Mouse (Mus musculus) brain, embryonic 18.5 days (tissue): Measurements from ENCODE around the gene Zswim9.
A peak's percentile ranks its signal among the peaks of the same experiment; 100 is the strongest.
"Not testable (repeated sequence)": the region's sequence is repeated elsewhere in the genome, so short reads cannot be mapped to it uniquely, and the experiment has no call there.

Experiments
- DNase-seq: peaks from one replicate; pipeline ENCODE4 v3.0.0-alpha.2; 2012; ENCODE audit warnings: low read depth, low spot score

The Zswim9 gene

GRCm38 (mm10) chr7:13278308-13278891 lies at the start of gene Zswim9:
Zswim9 (minus strand) TSS chr7:13278721.
- peak; percentile 88 for DNase-seq

- DNase-seq = no peak
Observed at GRCm38 (mm10) chr7:13324316-13324715, 45.8 kb upstream of the Zswim9 start, which contains the start of gene Pla2g4c. Pla2g4c (plus strand) TSS chr7:13324655.

GRCm38 (mm10) chr7:13321424-13321823 lies 42.9 kb upstream of the Zswim9 start:
- no peak for DNase-seq

GRCm38 (mm10) chr7:13314095-13314597 lies 35.6 kb upstream of the Zswim9 start:
- DNase-seq = no peak

GRCm38 (mm10) chr7:13311401-13311800 lies 32.9 kb upstream of the Zswim9 start:
- DNase-seq = no peak

GRCm38 (mm10) chr7:13310493-13311199 lies 32.1 kb upstream of the Zswim9 start:
- no peak for DNase-seq

GRCm38 (mm10) chr7:13309407-13309806 lies 30.9 kb upstream of the Zswim9 start:
- no peak for DNase-seq

- DNase-seq = no peak
Observed at GRCm38 (mm10) chr7:13303372-13303771, 24.9 kb upstream of the Zswim9 start.

- no peak for DNase-seq
Observed at GRCm38 (mm10) chr7:13302780-13303179, 24.3 kb upstream of the Zswim9 start.

GRCm38 (mm10) chr7:13301643-13302042 lies 23.1 kb upstream of the Zswim9 start:
- DNase-seq = no peak

GRCm38 (mm10) chr7:13298821-13299220 lies 20.3 kb upstream of the Zswim9 start:
- no peak for DNase-seq

GRCm38 (mm10) chr7:13297636-13298035 lies 19.1 kb upstream of the Zswim9 start:
- DNase-seq = no peak

GRCm38 (mm10) chr7:13295256-13295655 lies 16.7 kb upstream of the Zswim9 start:
- DNase-seq = no peak

GRCm38 (mm10) chr7:13293878-13294855 lies 15.6 kb upstream of the Zswim9 start:
- DNase-seq = no peak

GRCm38 (mm10) chr7:13291370-13291769 lies 12.8 kb upstream of the Zswim9 start:
- no peak for DNase-seq

- no peak for DNase-seq
Observed at GRCm38 (mm10) chr7:13290041-13290675, 11.6 kb upstream of the Zswim9 start.

GRCm38 (mm10) chr7:13288621-13289020 lies 10.1 kb upstream of the Zswim9 start:
- no peak for DNase-seq

GRCm38 (mm10) chr7:13278957-13279356 lies 436 bp upstream of the Zswim9 start:
- DNase-seq = not testable (repeated sequence)

- no peak for DNase-seq
Observed at GRCm38 (mm10) chr7:13277833-13278232, 688 bp downstream of the Zswim9 start.

- DNase-seq = no peak
Observed at GRCm38 (mm10) chr7:13277081-13277480, 1.4 kb downstream of the Zswim9 start, which contains the start of gene Lig1. Lig1 (plus strand) TSS chr7:13277283.

- no peak for DNase-seq
Observed at GRCm38 (mm10) chr7:13271704-13272103, 6.8 kb downstream of the Zswim9 start.
